ENCODE assay signal across 15 mouse cellular contexts in the genomic region with DNA sequence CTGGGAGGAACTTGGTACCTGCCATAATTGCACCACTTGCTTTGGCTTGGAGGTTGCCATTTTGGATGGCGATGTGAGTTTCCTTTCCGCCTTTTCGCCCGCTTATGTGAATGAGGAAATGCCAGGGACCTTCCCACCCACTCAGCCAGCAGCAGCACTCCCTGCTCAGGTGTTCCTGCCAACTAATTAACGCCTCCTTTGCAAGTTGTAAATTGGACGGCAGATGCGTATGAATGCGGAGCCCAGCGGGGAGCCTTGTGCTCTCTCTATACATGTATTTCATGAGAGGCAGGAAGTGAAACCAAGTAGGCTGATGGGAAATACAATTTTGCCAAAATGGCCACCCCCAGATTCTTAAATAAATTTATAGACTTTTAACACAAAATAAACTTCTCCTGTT.
DNase-seq lines count a peak whose midpoint lies in the region; TF ChIP-seq lines count a peak whose summit lies in the region.
"Had no signal": no experiment of that assay in that cellular context is flagged by ENCODE, and none has a peak within 500 bp of the region (broad histone marks: within the 10 kb centered on the region; RNA-seq: fewer than 3 reads in every experiment).

No protein-coding gene starts in this region.

- no peak for TF ChIP-seq POLR2A in brain, embryonic 14.5 days (IDR thresholded peaks at IDR 0.05; ENCODE audit: borderline replicate concordance, extremely low read depth, insufficient read depth, insufficient read length, poor library complexity, severe bottlenecking)

- DNase-seq in layer of hippocampus, adult 11-12 months (ENCODE audit: low spot score): peak; percentile 33
- no peak for DNase-seq in layer of hippocampus, postnatal 25 days (ENCODE audit: extremely low spot score in 1 of 2, low spot score in 1 of 2)
- DNase-seq in R1 (ENCODE audit: low read depth, low spot score): peak; percentile 6
- DNase-seq in brain, embryonic 14.5 days (ENCODE audit: low read depth): peak; percentile 94
- DNase-seq in layer of hippocampus, adult 8-10 months (ENCODE audit: low spot score in 2 of 2): peak; percentile 25 to 27
- no peak for DNase-seq in heart, postnatal 25 days (ENCODE audit: low spot score)
- no peak for DNase-seq in lung, postnatal 14 days
- DNase-seq in c-Kit-positive CD71-positive TER-119-positive erythroid progenitor cells, embryonic 14.5 days (ENCODE audit: low spot score): no peak
- DNase-seq: adrenal gland, adult 8-10 months; cerebellum, adult 18-20 months; gastrocnemius, postnatal 36 days; heart, postnatal 14 days; spleen, adult 18-20 months; thymus, adult 18-20 months; thymus, postnatal 4 days had no signal

- intact Hi-C loops in heart, postnatal 25 days (cut with DNase I): no loop called here

- TF ChIP-seq CTCF in brain, embryonic 14.5 days (IDR thresholded peaks at IDR 0.05; ENCODE audit: borderline replicate concordance, extremely low read depth, insufficient read depth, insufficient read length): no peak

Comparison
In these comparisons a context has a peak if more than half of its experiments do, and no peak if none do; other contexts are left out.
1. DNase-seq: peak in layer of hippocampus, adult 11-12 months (single experiment), R1 (single experiment), brain, embryonic 14.5 days (single experiment) and layer of hippocampus, adult 8-10 months (2 of 2); none in layer of hippocampus, postnatal 25 days (0 of 2), heart, postnatal 25 days (single experiment), lung, postnatal 14 days (single experiment) and c-Kit-positive CD71-positive TER-119-positive erythroid progenitor cells, embryonic 14.5 days (single experiment).